Mouse (Mus musculus) heart, postnatal 36 days (tissue): ENCODE data around the gene Asphd1. TPM values are rescaled to one million over a fixed set of nuclear protein-coding genes. Genes with fewer than 3 reads are reported as not detected.

ENCODE experiments used
- DNase-seq, 2 experiments: peaks; one replicate each; pipeline ENCODE4 v3.0.0; 2021 to 2022
- intact Hi-C: fragments of 180-260 bp; cut with DNase I; formaldehyde crosslinking; loops from one replicate; pipeline ENCODE4 v1.15.1; 2025
- total RNA-seq, 2 experiments: library from RNA; stranded (reverse); gene quantifications; 2 replicates each; pipeline ENCODE4 v1.2.3; 2021

Gene Asphd1
- total RNA-seq, 2 experiments from 2014 or later: not detected

DNA sequence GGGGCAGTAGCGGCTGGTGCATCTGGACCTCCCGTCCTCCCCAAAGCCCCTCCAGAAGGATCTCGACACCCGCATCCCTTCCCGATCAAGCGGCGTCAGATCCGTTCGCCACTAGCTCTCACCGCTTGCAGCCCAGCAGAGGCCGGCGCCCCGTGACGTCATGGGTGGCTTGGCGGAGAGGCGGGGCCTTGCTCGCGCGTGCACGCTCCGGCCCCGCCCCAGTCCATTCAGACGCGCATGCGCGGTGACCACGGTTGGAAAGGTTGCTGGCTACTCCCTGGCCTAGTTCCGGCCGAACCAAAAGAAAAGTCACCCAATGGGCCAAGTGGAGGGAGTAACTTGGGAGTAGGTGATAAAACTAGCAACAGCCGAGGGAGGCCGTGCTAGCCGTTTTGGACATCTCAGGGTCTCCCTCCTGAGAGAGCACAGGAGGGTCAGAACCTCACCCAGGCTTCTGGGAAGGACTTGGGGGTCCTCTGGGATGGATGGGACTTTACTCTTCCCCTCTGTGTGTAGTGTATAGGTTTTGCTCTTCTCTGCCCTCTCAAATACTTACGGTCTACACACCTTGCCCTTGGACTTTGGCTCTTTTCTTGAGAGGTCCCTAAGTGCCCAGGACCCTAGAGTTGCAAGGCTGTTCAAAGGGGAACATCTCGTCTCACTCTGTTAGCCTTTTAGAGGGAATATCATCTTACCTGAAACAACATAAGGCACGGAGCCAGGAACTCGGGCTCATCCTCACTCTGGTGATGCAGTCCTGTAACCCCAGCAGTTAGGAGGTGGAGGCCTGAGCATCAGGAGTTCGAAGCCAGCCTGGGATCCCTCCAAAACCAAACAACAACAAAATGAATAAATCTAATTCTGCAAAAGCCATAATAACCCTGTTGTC is 51.0 kb downstream of the Asphd1 start:
- DNase-seq: peak; percentile 98 to 99
- intact Hi-C loops: loop anchor here (5.0 kb wide), 2 partner anchors 36 to 129 kb away; partner anchors contain the start of genes Hirip3, Ino80e and Maz

DNA sequence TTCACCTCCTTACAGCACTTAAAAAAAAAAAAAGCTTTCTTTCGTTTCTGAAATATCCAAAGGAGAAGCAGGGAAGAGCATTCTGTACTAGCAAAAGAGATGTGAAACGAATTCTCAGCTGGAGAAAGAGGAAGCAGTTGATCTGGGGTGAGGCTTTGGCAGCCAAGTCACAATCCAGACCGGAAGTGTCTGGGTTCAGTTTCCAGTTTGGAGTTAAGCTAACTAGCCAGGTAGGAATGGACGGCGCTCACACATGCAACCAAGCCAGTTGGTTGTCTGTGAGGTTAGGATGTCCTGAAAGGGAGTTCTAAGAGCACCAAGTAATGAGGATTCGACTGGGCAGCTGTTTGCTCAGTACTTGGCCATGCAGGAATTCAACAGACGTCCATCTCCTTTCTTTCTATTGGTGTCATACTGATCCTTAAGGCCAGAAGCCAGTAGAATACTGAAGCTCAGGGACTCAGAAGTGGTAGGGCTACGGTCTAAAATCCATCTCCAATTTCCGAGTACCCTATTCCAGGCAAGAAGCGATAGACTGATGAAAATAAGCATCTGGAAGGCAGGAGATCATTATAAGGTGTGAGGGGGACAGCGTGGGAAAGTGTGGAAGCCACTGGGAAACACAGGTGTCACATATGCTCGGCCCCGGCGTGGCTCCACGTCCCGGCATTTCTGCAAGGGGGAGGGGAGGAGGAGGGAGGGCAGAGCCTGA is 51.8 kb downstream of the Asphd1 start:
- intact Hi-C loops: loop anchor here (2.0 to 5.0 kb wide), 3 partner anchors 31 to 130 kb away; partner anchors contain the start of genes Hirip3, Ino80e, Kctd13 and Maz
- DNase-seq: peak; percentile 47 to 61

DNA sequence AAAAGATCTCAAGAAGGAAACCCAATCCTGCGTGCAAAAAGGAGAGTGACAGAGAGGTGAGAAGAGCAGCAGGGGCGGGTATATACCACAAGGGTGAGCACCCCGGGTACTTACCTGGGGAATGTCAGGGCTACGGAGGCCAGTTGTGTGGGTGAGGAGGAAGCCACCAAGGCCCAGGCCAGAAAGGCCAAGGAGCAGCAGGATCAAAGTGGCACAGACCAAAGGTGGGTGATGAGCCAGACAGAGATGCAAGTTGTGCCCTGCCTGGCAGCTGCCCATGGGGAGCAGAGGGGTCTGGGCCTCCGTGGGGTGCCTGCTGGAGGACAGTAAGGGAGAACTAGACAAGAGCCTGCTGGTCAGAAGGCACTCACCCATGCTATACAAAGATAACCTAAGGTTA is 52.5 kb downstream of the Asphd1 start:
- peak in 1 of 2 experiments; percentile 22 for DNase-seq
- intact Hi-C loops: loop anchor here (2.0 to 5.0 kb wide), 3 partner anchors 32 to 130 kb away; partner anchors contain the start of genes Hirip3, Ino80e, Kctd13 and Maz

Other genes with a start within 250 kb of the Asphd1 start
- 1 to 10 TPM; 7.8 to 9.9 TPM for gene Coro1a, start 241.8 kb downstream of the Asphd1 start, total RNA-seq
- 10 to 100 TPM; 61.0 to 62.2 TPM for gene Mapk3, start 190.0 kb downstream of the Asphd1 start, total RNA-seq
- gene Gdpd3, start 183.2 kb downstream of the Asphd1 start, total RNA-seq: 1 to 10 TPM; 1.6 TPM
- 100 to 1,000 TPM in 1 of 2 experiments, 10 to 100 TPM in 1; 91.4 to 110 TPM for gene Ypel3, start 172.6 kb downstream of the Asphd1 start, total RNA-seq
- gene Tbx6, start 168.1 kb downstream of the Asphd1 start, total RNA-seq: under 1 TPM; 0.24 to 0.44 TPM
- 10 to 100 TPM; 36.1 to 36.5 TPM for gene Ppp4c, start 157.1 kb downstream of the Asphd1 start, total RNA-seq
- 1 to 10 TPM; 8.2 to 9.7 TPM for gene Fam57b, start 151.9 kb downstream of the Asphd1 start, total RNA-seq
- not detected for gene 4930451I11Rik, start 117.9 kb downstream of the Asphd1 start, total RNA-seq
- not detected for gene Doc2a, start 102.2 kb downstream of the Asphd1 start, total RNA-seq
- gene Hirip3, start 87.6 kb downstream of the Asphd1 start, total RNA-seq: 1 to 10 TPM; 6.1 to 6.6 TPM
- 10 to 100 TPM; 21.2 to 21.8 TPM for gene Ino80e, start 87.2 kb downstream of the Asphd1 start, total RNA-seq
- 10 to 100 TPM; 39.5 to 43.2 TPM for gene Taok2, start 64.9 kb downstream of the Asphd1 start, total RNA-seq
- gene Tmem219, start 26.7 kb downstream of the Asphd1 start, total RNA-seq: 10 to 100 TPM in 1 of 2 experiments, 1 to 10 TPM in 1; 9.5 to 11.5 TPM
- 1 to 10 TPM; 5.4 to 7.4 TPM for gene Kctd13, start 20.7 kb downstream of the Asphd1 start, total RNA-seq
- gene Sez6l2, start 981 bp upstream of the Asphd1 start, total RNA-seq: 1 to 10 TPM; 6.4 to 10.0 TPM
- gene Cdipt, start 26.3 kb upstream of the Asphd1 start, total RNA-seq: 10 to 100 TPM; 52.2 to 55.4 TPM
- gene Cdiptos, start 26.5 kb upstream of the Asphd1 start, total RNA-seq: under 1 TPM; 0.31 to 0.65 TPM
- 10 to 100 TPM; 53.5 to 57.7 TPM for gene Mvp, start 65.0 kb upstream of the Asphd1 start, total RNA-seq
- gene Pagr1b, start 66.9 kb upstream of the Asphd1 start, total RNA-seq: not detected
- 10 to 100 TPM in 1 of 2 experiments, not detected in 1; 11.8 TPM for gene Pagr1a, start 67.8 kb upstream of the Asphd1 start, total RNA-seq
- gene Gm42742, start 71.5 kb upstream of the Asphd1 start, total RNA-seq: 10 to 100 TPM; 25.2 to 28.6 TPM
- 1 to 10 TPM in 1 of 2 experiments, under 1 TPM in 1; 0.57 to 1.2 TPM for gene Prrt2, start 71.6 kb upstream of the Asphd1 start, total RNA-seq
- 10 to 100 TPM; 66.5 to 71.5 TPM for gene Maz, start 77.5 kb upstream of the Asphd1 start, total RNA-seq
- gene Kif22, start 92.9 kb upstream of the Asphd1 start, total RNA-seq: 1 to 10 TPM; 1.0 to 2.6 TPM
- gene Zg16, start 137.7 kb upstream of the Asphd1 start, total RNA-seq: not detected
- 1 to 10 TPM; 1.6 to 1.9 TPM for gene AI467606, start 141.8 kb upstream of the Asphd1 start, total RNA-seq
- not detected for gene Qprt, start 172.6 kb upstream of the Asphd1 start, total RNA-seq
- gene Spn, start 188.2 kb upstream of the Asphd1 start, total RNA-seq: under 1 TPM; 0.76 to 0.92 TPM
- 10 to 100 TPM; 36.9 to 38.0 TPM for gene Cd2bp2, start 246.5 kb upstream of the Asphd1 start, total RNA-seq